Mouse (Mus musculus) myocyte (in vitro differentiated cells): ENCODE measurements around the gene Zfp239. TPM values are rescaled to one million over a fixed set of nuclear protein-coding genes. Genes with fewer than 3 reads are reported as not detected.

Experiments
- H3K27me3 ChIP-seq: one replicate; pipeline ENCODE4 v1.6.1; 2011; ENCODE audit not compliant: control insufficient read depth, insufficient read depth, insufficient read length
- H3K36me3 ChIP-seq: one replicate; pipeline ENCODE4 v1.6.1; 2011; ENCODE audit not compliant: control insufficient read depth, insufficient read depth
- H3K4me2 ChIP-seq: one replicate; pipeline ENCODE4 v1.6.1; 2011; ENCODE audit warnings: low read depth, control low read depth
- H3K4me3 ChIP-seq: one replicate; pipeline ENCODE4 v1.5.1; 2011; ENCODE audit warnings: mild to moderate bottlenecking, control low read depth, moderate library complexity
- H3K79me2 ChIP-seq: one replicate; pipeline ENCODE4 v1.6.1; 2011; ENCODE audit not compliant: control insufficient read depth, insufficient read depth
- H3ac ChIP-seq: one replicate; pipeline ENCODE4 v1.6.1; 2011; ENCODE audit not compliant: control insufficient read depth, insufficient read length
- CEBPB ChIP-seq: IDR thresholded peaks from 2 replicates; pipeline ENCODE4 v1.6.1; 2011; ENCODE audit warnings: mild to moderate bottlenecking, moderate library complexity; ENCODE audit not compliant: poor library complexity, insufficient read depth, severe bottlenecking
- E2F4 ChIP-seq: IDR thresholded peaks from one replicate; pipeline ENCODE4 v1.6.1; 2011; ENCODE audit warnings: mild to moderate bottlenecking, control low read depth, moderate library complexity; ENCODE audit not compliant: insufficient read depth
- MAX ChIP-seq: IDR thresholded peaks from one replicate; pipeline ENCODE4 v1.6.1; 2011; ENCODE audit warnings: low read depth, mild to moderate bottlenecking, control low read depth
- MYOD1 ChIP-seq, 3 experiments: IDR thresholded peaks; one replicate each; pipeline ENCODE4 v1.6.1; 2011; ENCODE audit warnings: control low read depth in 2 of 3, low read depth in 2 of 3, mild to moderate bottlenecking in 2 of 3, moderate library complexity in 1 of 3; ENCODE audit not compliant: insufficient read length in 2 of 3, control insufficient read depth in 1 of 3
- MYOG ChIP-seq, 3 experiments: IDR thresholded peaks; one replicate each; pipeline ENCODE4 v1.6.1; 2011; ENCODE audit warnings: control low read depth in 2 of 3, low read depth in 2 of 3, mild to moderate bottlenecking in 2 of 3; ENCODE audit not compliant: insufficient read length in 2 of 3, control insufficient read depth in 1 of 3, insufficient read depth in 1 of 3
- POLR2A ChIP-seq: IDR thresholded peaks from one replicate; pipeline ENCODE4 v1.6.1; 2011; ENCODE audit warnings: low read depth, mild to moderate bottlenecking, control low read depth, moderate library complexity; ENCODE audit not compliant: insufficient read length
- POLR2AphosphoS2 ChIP-seq: IDR thresholded peaks from one replicate; pipeline ENCODE4 v1.6.1; 2011; ENCODE audit warnings: low read depth, control low read depth; ENCODE audit not compliant: insufficient read length
- REST ChIP-seq: IDR thresholded peaks from one replicate; pipeline ENCODE4 v1.6.1; 2011; ENCODE audit warnings: mild to moderate bottlenecking, control low read depth, moderate library complexity; ENCODE audit not compliant: insufficient read depth, insufficient read length
- SRF ChIP-seq: IDR thresholded peaks from one replicate; pipeline ENCODE4 v1.6.1; 2011; ENCODE audit warnings: low read depth; ENCODE audit not compliant: control insufficient read depth, insufficient read length
- TCF12 ChIP-seq: IDR thresholded peaks from one replicate; pipeline ENCODE4 v1.6.1; 2011; ENCODE audit warnings: mild to moderate bottlenecking, control low read depth; ENCODE audit not compliant: poor library complexity, insufficient read depth, severe bottlenecking
- TCF3 ChIP-seq: IDR thresholded peaks from one replicate; pipeline ENCODE4 v1.6.1; 2011; ENCODE audit warnings: low read depth, control low read depth; ENCODE audit not compliant: insufficient read length
- USF1 ChIP-seq: IDR thresholded peaks from one replicate; pipeline ENCODE4 v1.6.1; 2011; ENCODE audit warnings: low read depth, mild to moderate bottlenecking, control low read depth, moderate library complexity
- polyA plus RNA-seq: library from polyadenylated mRNA; unstranded; fragments of >200 nt; fragmentation: generic; extraction: Trizol; gene quantifications from one replicate; pipeline ENCODE4 v1.2.1, GENCODE M21; 2012; ENCODE audit warnings: missing spikeins

The Zfp239 gene
- polyA plus RNA-seq, 1 experiment: 2.1 TPM

GRCm38 (mm10) chr6:117916737-117917426 lies 55.0 kb downstream of the Zfp239 start:
- H3K4me3 ChIP-seq: peak overlapping the region; percentile 74
- H3K79me2 ChIP-seq: peaks cover 100% of the 10 kb centered on the region
- no peaks in the 10 kb centered on the region for H3K27me3 ChIP-seq
- peak overlapping the region; percentile 91 for H3K4me2 ChIP-seq
- H3ac ChIP-seq: peak overlapping the region; percentile 45
- TF ChIP-seq TCF12 (no peak), USF1 (peak; percentile 48), TCF3 (no peak), POLR2AphosphoS2 (peak; percentile 41), SRF (no peak), MYOD1 (IDR thresholded peaks at IDR 0.05; ENCODE audit: control insufficient read depth in 1 of 3, insufficient read length in 2 of 3, low read depth in 2 of 3) (no peak), REST (no peak), E2F4 (no peak), POLR2A (peak; percentile 70), MAX (no peak), MYOG (IDR thresholded peaks at IDR 0.05; ENCODE audit: control insufficient read depth in 1 of 3, insufficient read depth in 1 of 3, insufficient read length in 2 of 3, low read depth in 2 of 3) (no peak), CEBPB (no peak)
- H3K36me3 ChIP-seq: peaks cover 15% of the 10 kb centered on the region

- Histone ChIP-seq H3K4me2 (peak overlapping the region; percentile 91), H3ac (peak overlapping the region; percentile 45), H3K27me3 (no peaks in the 10 kb centered on the region), H3K36me3 (peaks cover 20% of the 10 kb centered on the region), H3K4me3 (peak overlapping the region; percentile 74), H3K79me2 (peaks cover 100% of the 10 kb centered on the region)
- TF ChIP-seq POLR2AphosphoS2 (no peak), POLR2A (no peak), TCF3 (no peak), MAX (no peak), TCF12 (no peak), SRF (no peak), CEBPB (no peak), E2F4 (no peak), MYOD1 (IDR thresholded peaks at IDR 0.05; ENCODE audit: control insufficient read depth in 1 of 3, insufficient read length in 2 of 3, low read depth in 2 of 3) (no peak), MYOG (IDR thresholded peaks at IDR 0.05; ENCODE audit: control insufficient read depth in 1 of 3, insufficient read depth in 1 of 3, insufficient read length in 2 of 3, low read depth in 2 of 3) (no peak), REST (no peak)
Measured at GRCm38 (mm10) chr6:117917576-117917975, 55.7 kb downstream of the Zfp239 start.

DNA sequence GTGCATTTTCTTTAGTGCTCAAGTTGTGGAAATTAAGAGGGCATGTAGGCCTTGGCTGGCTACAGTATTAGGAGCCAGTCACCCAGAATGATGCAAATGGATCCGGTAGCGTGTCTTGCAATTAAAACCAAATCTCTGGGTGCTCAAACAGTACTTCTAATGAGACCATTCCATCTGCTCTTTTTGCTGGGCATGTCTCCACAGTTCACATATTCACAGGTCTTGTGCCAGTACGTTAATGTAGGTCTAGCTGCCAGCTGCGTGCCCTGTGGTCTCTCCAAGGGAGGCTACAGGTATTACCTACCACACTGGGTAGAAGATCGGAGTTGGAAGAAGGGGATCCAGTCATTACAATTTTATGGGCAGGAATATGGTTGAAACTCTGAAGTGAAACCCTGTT lies 56.1 kb downstream of the Zfp239 start:
- peak overlapping the region; percentile 74 for H3K4me3 ChIP-seq
- H3K4me2 ChIP-seq: peak overlapping the region; percentile 91
- no peak overlapping the region for H3ac ChIP-seq
- H3K27me3 ChIP-seq: no peaks in the 10 kb centered on the region
- H3K79me2 ChIP-seq: peaks cover 100% of the 10 kb centered on the region
- no peak for TF ChIP-seq MYOG (IDR thresholded peaks at IDR 0.05; ENCODE audit: control insufficient read depth in 1 of 3, insufficient read depth in 1 of 3, insufficient read length in 2 of 3, low read depth in 2 of 3)
- TF ChIP-seq CEBPB: no peak
- TF ChIP-seq USF1: no peak
- TF ChIP-seq SRF: no peak
- TF ChIP-seq REST: no peak
- no peak for TF ChIP-seq MAX
- no peak for TF ChIP-seq POLR2A
- no peak for TF ChIP-seq POLR2AphosphoS2
- peaks cover 25% of the 10 kb centered on the region for H3K36me3 ChIP-seq

DNA sequence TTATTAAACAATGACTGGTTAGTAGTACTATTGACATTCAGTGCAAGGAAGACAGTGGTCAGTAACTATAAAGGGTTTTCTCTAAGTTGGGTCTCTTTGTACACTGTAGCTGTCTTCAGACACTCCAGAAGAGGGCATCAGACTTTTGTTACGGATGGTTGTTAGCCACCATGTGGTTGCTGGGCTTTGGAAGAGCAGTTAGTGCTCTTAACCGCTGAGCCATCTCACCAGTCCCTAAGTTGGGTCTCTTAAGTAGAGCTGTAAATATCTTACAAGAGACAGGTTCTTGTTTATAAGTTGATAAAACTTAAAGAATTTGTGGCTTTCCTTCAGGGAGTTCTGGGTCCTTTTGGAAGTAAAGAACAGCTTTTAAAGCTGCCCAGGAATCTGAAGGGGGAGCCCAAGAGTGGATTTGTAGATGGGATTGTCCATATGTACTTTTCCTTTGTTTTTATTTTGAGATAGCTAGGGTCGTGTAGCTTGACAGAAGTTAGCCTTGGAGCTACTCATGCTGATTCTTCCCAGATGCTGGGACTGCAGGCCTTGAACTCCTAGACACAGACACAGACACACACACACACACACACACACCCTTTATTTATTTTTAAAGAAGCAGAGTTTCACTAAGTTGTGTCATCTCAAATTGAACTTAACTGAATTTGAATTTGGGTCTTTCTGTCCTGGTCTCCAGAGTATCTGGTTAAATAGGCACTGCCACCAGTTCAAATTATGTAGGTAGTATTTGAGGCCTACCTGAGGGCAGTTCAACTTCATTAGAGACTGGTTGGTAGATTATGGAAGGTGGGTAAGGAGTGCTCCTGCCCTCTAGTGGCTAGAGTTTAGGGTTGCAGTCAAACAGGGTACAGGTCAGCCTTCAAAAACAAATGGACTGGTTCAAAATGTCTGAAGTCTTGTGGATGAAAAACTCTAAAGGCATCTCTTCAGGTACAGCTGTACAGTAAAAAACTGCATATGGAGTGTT lies 59.0 kb downstream of the Zfp239 start:
- H3ac ChIP-seq: no peak overlapping the region
- H3K4me3 ChIP-seq: no peak overlapping the region
- H3K79me2 ChIP-seq: peaks cover 74% of the 10 kb centered on the region
- TF ChIP-seq CEBPB: no peak
- no peak for TF ChIP-seq TCF12
- TF ChIP-seq USF1: no peak
- no peak for TF ChIP-seq MYOG (IDR thresholded peaks at IDR 0.05; ENCODE audit: control insufficient read depth in 1 of 3, insufficient read depth in 1 of 3, insufficient read length in 2 of 3, low read depth in 2 of 3)
- TF ChIP-seq E2F4: no peak
- no peak for TF ChIP-seq MYOD1 (IDR thresholded peaks at IDR 0.05; ENCODE audit: control insufficient read depth in 1 of 3, insufficient read length in 2 of 3, low read depth in 2 of 3)
- no peak for TF ChIP-seq MAX
- no peak for TF ChIP-seq SRF
- TF ChIP-seq REST: no peak
- no peak for TF ChIP-seq TCF3
- no peak for TF ChIP-seq POLR2AphosphoS2
- no peak for TF ChIP-seq POLR2A
- peaks cover 30% of the 10 kb centered on the region for H3K36me3 ChIP-seq
- H3K4me2 ChIP-seq: no peak overlapping the region
- H3K27me3 ChIP-seq: no peaks in the 10 kb centered on the region
